Mouse (Mus musculus): ENCODE data around the gene 1110059E24Rik.

- no peak for TF ChIP-seq CTCF (IDR thresholded peaks at IDR 0.05; ENCODE audit: extremely low read depth, insufficient read length, insufficient replicate concordance, low read depth, low read length)
- TF ChIP-seq POLR2A (IDR thresholded peaks at IDR 0.05; ENCODE audit: low read depth, low read length): no peak
Measured at GRCm38 (mm10) chr19:21610240-21610639, 42.5 kb downstream of the 1110059E24Rik start.

Measured in small intestine, adult 2 months (tissue).